Mouse (Mus musculus): ENCODE data around the gene Rho. TPM values are rescaled to one million over a fixed set of nuclear protein-coding genes. Genes with fewer than 3 reads are reported as not detected.

Rho gene
- total and polyA plus RNA-seq, 3 experiments, result 0.11 TPM; not detected in 2

DNA sequence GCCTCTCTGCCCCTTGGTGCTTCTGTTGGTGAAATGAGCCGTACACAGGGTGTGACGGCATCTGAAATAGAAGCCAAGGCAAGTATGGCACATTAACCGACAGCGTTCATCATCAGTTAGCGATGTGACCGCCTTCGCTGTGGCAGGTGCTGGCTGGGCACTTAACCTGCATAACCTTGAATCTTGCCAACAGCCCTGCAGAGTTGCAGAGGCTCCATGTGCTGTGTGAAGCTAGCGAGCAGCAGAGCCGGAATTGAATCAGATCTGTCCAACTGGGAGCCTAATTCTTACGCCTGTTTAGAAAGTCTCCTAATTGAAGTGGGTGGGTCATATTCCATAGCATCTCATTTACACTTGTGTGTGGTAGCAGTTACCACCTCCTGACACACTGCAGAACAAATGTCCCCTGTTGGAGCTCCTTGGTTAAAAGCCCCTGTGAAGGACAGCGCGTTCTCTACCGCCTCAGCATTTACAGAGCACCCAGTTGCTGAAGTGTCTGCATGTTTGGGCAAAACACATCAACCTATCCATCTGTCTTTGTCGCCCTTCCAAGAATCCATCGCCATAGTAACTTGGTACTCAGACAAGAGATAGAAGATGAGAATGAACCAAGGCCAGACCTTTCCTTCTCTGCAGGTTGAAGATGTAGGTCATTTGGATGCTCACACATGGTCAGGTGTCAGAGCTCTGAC, 16.9 kb upstream of the Rho start:
- Histone ChIP-seq H3K9ac (ENCODE audit: control insufficient read depth, low read depth, low read length, poor library complexity, severe bottlenecking) (no peak overlapping the region), H3K4me3 (ENCODE audit: control insufficient read depth in 1 of 2, insufficient read depth in 1 of 2, low read depth in 2 of 2, low read length in 2 of 2) (no peak overlapping the region), H3K36me3 (ENCODE audit: control insufficient read depth in 1 of 2, insufficient read depth in 2 of 2, low read length in 2 of 2) (peaks cover 0 to 2% of the 10 kb centered on the region in 2 experiments; a peak in 2 of 4 replicates), H3K9me3 (replicated peaks; ENCODE audit: insufficient read depth, low read length) (no peaks in the 10 kb centered on the region), H3K27me3 (ENCODE audit: control insufficient read depth in 1 of 2, insufficient read depth in 2 of 2, low read length in 2 of 2) (no peaks in the 10 kb centered on the region), H3K4me1 (ENCODE audit: control insufficient read depth in 1 of 2, insufficient read depth in 2 of 2, low read length in 2 of 2) (peaks cover 0 to 9% of the 10 kb centered on the region in 2 experiments; a peak in 2 of 4 replicates), H3K79me2 (ENCODE audit: control insufficient read depth, insufficient read depth, low read length, poor library complexity) (no peaks in the 10 kb centered on the region), H3K27ac (ENCODE audit: control insufficient read depth, low read depth, low read length) (no peak overlapping the region)
- TF ChIP-seq MXI1 (IDR thresholded peaks at IDR 0.05; ENCODE audit: low read depth, low read length) (no peak), POLR2A (IDR thresholded peaks at IDR 0.05; ENCODE audit: control insufficient read depth in 1 of 2, insufficient read depth in 1 of 2, low read depth in 1 of 2, low read length in 2 of 2, poor library complexity in 1 of 2) (no peak), ZNF384 (IDR thresholded peaks at IDR 0.05; ENCODE audit: low read depth, low read length) (no peak), CHD1 (IDR thresholded peaks at IDR 0.05; ENCODE audit: low read depth, low read length) (no peak), MYC (IDR thresholded peaks at IDR 0.05; ENCODE audit: low read depth, low read length) (no peak), EP300 (IDR thresholded peaks at IDR 0.05; ENCODE audit: low read depth in 1 of 2, low read length in 2 of 2) (no peak), SIN3A (IDR thresholded peaks at IDR 0.05; ENCODE audit: low read length) (no peak), UBTF (IDR thresholded peaks at IDR 0.05; ENCODE audit: borderline replicate concordance, insufficient read depth, low read depth, low read length) (no peak), E2F4 (IDR thresholded peaks at IDR 0.05; ENCODE audit: borderline replicate concordance, low read depth, low read length) (no peak), MAZ (IDR thresholded peaks at IDR 0.05; ENCODE audit: low read depth, low read length) (no peak), TCF12 (IDR thresholded peaks at IDR 0.05; ENCODE audit: low read depth, low read length) (no peak), ZC3H11A (IDR thresholded peaks at IDR 0.05; ENCODE audit: low read depth, low read length) (no peak), TBP (IDR thresholded peaks at IDR 0.05; ENCODE audit: low read depth, low read length) (no peak), GABPA (IDR thresholded peaks at IDR 0.05; ENCODE audit: low read depth, low read length) (no peak), NRF1 (IDR thresholded peaks at IDR 0.05; ENCODE audit: insufficient read depth, low read depth, low read length, poor library complexity, severe bottlenecking) (no peak), RCOR1 (IDR thresholded peaks at IDR 0.05; ENCODE audit: low read depth, low read length) (no peak), ETS1 (IDR thresholded peaks at IDR 0.05; ENCODE audit: low read depth, low read length) (no peak), MAX (IDR thresholded peaks at IDR 0.05; ENCODE audit: low read length) (no peak), USF2 (IDR thresholded peaks at IDR 0.05; ENCODE audit: borderline replicate concordance in 1 of 2, insufficient read depth in 1 of 2, low read depth in 1 of 2, low read length in 2 of 2) (no peak)
- no peak for DNase-seq (ENCODE audit: low read depth, low spot score)
